ENCODE assay signal across 19 mouse cellular contexts in the genomic region with DNA sequence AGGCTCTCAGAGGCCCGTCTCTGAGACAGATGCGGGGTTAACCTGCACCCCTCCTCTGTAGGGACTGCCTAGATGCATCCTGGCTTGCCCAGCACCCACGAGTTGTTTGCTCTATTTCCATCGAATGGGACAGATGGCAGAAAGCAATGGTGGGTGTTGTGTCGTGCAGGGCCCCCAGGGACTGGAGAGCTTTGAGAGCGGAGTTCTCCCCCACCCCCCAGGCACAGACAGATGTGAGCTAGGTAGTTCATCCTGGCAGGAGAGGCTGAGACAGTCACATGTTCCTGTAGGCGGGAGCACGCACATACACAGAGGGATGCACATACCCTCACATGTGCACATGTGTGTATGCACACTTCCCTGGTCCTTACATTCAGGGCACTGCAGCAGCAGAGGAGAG. TPM values are rescaled to one million over a fixed set of nuclear protein-coding genes. Genes with fewer than 3 reads are reported as not detected.
A peak's percentile ranks its signal among the peaks of the same experiment; 100 is the strongest.
DNase-seq lines count a peak whose midpoint lies in the region; ATAC-seq and TF ChIP-seq lines count a peak whose summit lies in the region.
"Had no signal": no experiment of that assay in that cellular context is flagged by ENCODE, and none has a peak within 500 bp of the region (broad histone marks: within the 10 kb centered on the region; RNA-seq: fewer than 3 reads in every experiment).

No protein-coding gene starts in this region.

- no peak for DNase-seq in hindbrain, embryonic 10.5 days (ENCODE audit: low spot score)
- DNase-seq in hindbrain, embryonic 14.5 days (ENCODE audit: low spot score) = no peak
- peak; percentile 22 for DNase-seq in thymus, adult 2 months
- no peak for DNase-seq in thymus, postnatal 10 days (ENCODE audit: low spot score in 2 of 2)
- DNase-seq in right cerebral cortex, postnatal 25 days = peak; percentile 74
- no peak for DNase-seq in retina, embryonic 14.5 days (ENCODE audit: low spot score)
- DNase-seq in embryonic facial prominence, embryonic 10.5 days (ENCODE audit: low spot score) = no peak
- DNase-seq: adrenal gland, adult 2 months; B cell, adult 2 months; gastrocnemius, postnatal 14 days; heart, postnatal 4 days; kidney, postnatal 25 days; lung, postnatal 14 days had no signal

- H3K36me3 ChIP-seq in hindbrain, embryonic 10.5 days = no peaks in the 10 kb centered on the region
- H3K36me3 ChIP-seq in hindbrain, embryonic 14.5 days (replicated peaks; ENCODE audit: control insufficient read depth, insufficient read depth) = no peaks in the 10 kb centered on the region
- H3K36me3 ChIP-seq in thymus, adult 2 months (ENCODE audit: control insufficient read depth, insufficient read depth, low read length) = no peaks in the 10 kb centered on the region
- H3K36me3 ChIP-seq in embryonic facial prominence, embryonic 10.5 days (replicated peaks) = no peaks in the 10 kb centered on the region
- H3K36me3 ChIP-seq: embryonic facial prominence, embryonic 15.5 days; forebrain, embryonic 15.5 days; heart, embryonic 12.5 days; liver, embryonic 15.5 days; midbrain, embryonic 13.5 days had no signal

- H3K4me2 ChIP-seq in hindbrain, embryonic 14.5 days (replicated peaks) = no peak overlapping the region
- H3K4me2 ChIP-seq: embryonic facial prominence, embryonic 15.5 days; forebrain, embryonic 15.5 days; heart, embryonic 12.5 days; liver, embryonic 15.5 days; midbrain, embryonic 13.5 days had no signal

- H3K9me3 ChIP-seq in hindbrain, embryonic 10.5 days = no peaks in the 10 kb centered on the region
- H3K9me3 ChIP-seq in hindbrain, embryonic 14.5 days (ENCODE audit: control insufficient read depth, low read length) = no peaks in the 10 kb centered on the region
- no peaks in the 10 kb centered on the region for H3K9me3 ChIP-seq in embryonic facial prominence, embryonic 10.5 days
- H3K9me3 ChIP-seq: embryonic facial prominence, embryonic 15.5 days; forebrain, embryonic 15.5 days; heart, embryonic 12.5 days; liver, embryonic 15.5 days; midbrain, embryonic 13.5 days had no signal

- no peak overlapping the region; the same call in 1 of the 2 replicates for H3K9ac ChIP-seq in hindbrain, embryonic 14.5 days
- H3K9ac ChIP-seq: embryonic facial prominence, embryonic 15.5 days; forebrain, embryonic 15.5 days; heart, embryonic 12.5 days; liver, embryonic 15.5 days had no signal

- TF ChIP-seq POLR2A in thymus, adult 2 months (IDR thresholded peaks at IDR 0.05; ENCODE audit: control insufficient read depth, extremely low read depth, insufficient read depth, low read length, poor library complexity) = no peak

- peaks cover 52% of the 10 kb centered on the region for H3K4me1 ChIP-seq in hindbrain, embryonic 10.5 days (replicated peaks)
- H3K4me1 ChIP-seq in hindbrain, embryonic 14.5 days (replicated peaks; ENCODE audit: control insufficient read depth, insufficient read depth, low read length) = peaks cover 32% of the 10 kb centered on the region
- peaks cover 53% of the 10 kb centered on the region for H3K4me1 ChIP-seq in thymus, adult 2 months (replicated peaks; ENCODE audit: control insufficient read depth, insufficient read depth, low read length)
- H3K4me1 ChIP-seq in embryonic facial prominence, embryonic 10.5 days = peaks cover 42% of the 10 kb centered on the region
- H3K4me1 ChIP-seq: liver, embryonic 15.5 days had no signal

- H3K4me3 ChIP-seq in hindbrain, embryonic 10.5 days = no peak overlapping the region
- no peak overlapping the region for H3K4me3 ChIP-seq in hindbrain, embryonic 14.5 days (replicated peaks; ENCODE audit: low read length)
- no peak overlapping the region for H3K4me3 ChIP-seq in thymus, adult 2 months (ENCODE audit: control insufficient read depth, insufficient read depth, low read length)
- H3K4me3 ChIP-seq in embryonic facial prominence, embryonic 10.5 days = no peak overlapping the region
- H3K4me3 ChIP-seq: embryonic facial prominence, embryonic 15.5 days; forebrain, embryonic 15.5 days; heart, embryonic 12.5 days; liver, embryonic 15.5 days; midbrain, embryonic 13.5 days had no signal

- 0 out of 2 replicates have a peak overlapping the region, but pooled peaks have one; percentile 35 for H3K27ac ChIP-seq in hindbrain, embryonic 10.5 days
- H3K27ac ChIP-seq in hindbrain, embryonic 14.5 days = no peak overlapping the region
- H3K27ac ChIP-seq in thymus, adult 2 months (ENCODE audit: control insufficient read depth, insufficient read depth, low read length) = peak overlapping the region; percentile 57; the same call in 1 of the 2 replicates
- H3K27ac ChIP-seq in embryonic facial prominence, embryonic 10.5 days (replicated peaks) = no peak overlapping the region
- H3K27ac ChIP-seq: embryonic facial prominence, embryonic 15.5 days; forebrain, embryonic 15.5 days; liver, embryonic 15.5 days; midbrain, embryonic 13.5 days had no signal

- ATAC-seq in hindbrain, embryonic 14.5 days (ENCODE audit: low FRiP score) = no peak
- ATAC-seq: forebrain, embryonic 15.5 days; intestine, postnatal 0 days; midbrain, embryonic 13.5 days had no signal

- no peak for TF ChIP-seq CTCF in thymus, adult 2 months (IDR thresholded peaks at IDR 0.05; ENCODE audit: borderline replicate concordance, control insufficient read depth, extremely low read depth, insufficient read depth, low read length, poor library complexity)

- 77% methylated on average over 8 of the region's 8 CpGs for WGBS in hindbrain, embryonic 10.5 days
- 72% methylated on average over 8 of the region's 8 CpGs for WGBS in hindbrain, embryonic 14.5 days
- 77% methylated on average over 8 of the region's 8 CpGs for WGBS in thymus, adult 2 months
- WGBS in embryonic facial prominence, embryonic 10.5 days = 77% methylated on average over 8 of the region's 8 CpGs

- H3K27me3 ChIP-seq in hindbrain, embryonic 10.5 days (ENCODE audit: insufficient read depth, poor library complexity, severe bottlenecking) = peaks cover 10% of the 10 kb centered on the region; the same call in 1 of the 2 replicates
- no peaks in the 10 kb centered on the region for H3K27me3 ChIP-seq in hindbrain, embryonic 14.5 days (ENCODE audit: control insufficient read depth, insufficient read depth, low read length)
- H3K27me3 ChIP-seq in thymus, adult 2 months (ENCODE audit: control insufficient read depth, insufficient read depth, low read length) = no peaks in the 10 kb centered on the region
- H3K27me3 ChIP-seq in embryonic facial prominence, embryonic 10.5 days (replicated peaks; ENCODE audit: low read depth, poor library complexity, severe bottlenecking) = peaks cover 19% of the 10 kb centered on the region; the same call in 1 of the 2 replicates
- H3K27me3 ChIP-seq: embryonic facial prominence, embryonic 15.5 days; forebrain, embryonic 15.5 days; midbrain, embryonic 13.5 days had no signal

RNA-seq across cellular contexts. Expression of gene Kcnip3, which starts 4.8 kb away (rescaled TPM):
- polyA plus RNA-seq in hindbrain, embryonic 10.5 days (2016; fragmentation: Nextera tagmentation; extraction: Ambion mirVana) = 2.2 TPM in 2 replicates
- polyA plus RNA-seq in hindbrain, embryonic 14.5 days (2014; fragmentation: Nextera tagmentation; extraction: Ambion mirVana) = 14.2 and 19.0 TPM in 2 replicates
- polyA plus RNA-seq in thymus, adult 2 months (2012; rRNA removed) = 4.4 and 4.7 TPM in 2 replicates
- polyA plus RNA-seq in embryonic facial prominence, embryonic 10.5 days (2016; fragmentation: Nextera tagmentation; extraction: Ambion mirVana) = 1.8 TPM in 2 replicates

RNA-seq across cellular contexts. Expression of gene Prom2, which starts 24.2 kb away (rescaled TPM):
- polyA plus RNA-seq in hindbrain, embryonic 10.5 days (2016; fragmentation: Nextera tagmentation; extraction: Ambion mirVana) = 0.65 and 0.85 TPM in 2 replicates
- 0.04 TPM in 1 of 2 replicates, not detected in the other for polyA plus RNA-seq in hindbrain, embryonic 14.5 days (2014; fragmentation: Nextera tagmentation; extraction: Ambion mirVana)
- 4.8 and 5.5 TPM in 2 replicates for polyA plus RNA-seq in thymus, adult 2 months (2012; rRNA removed)
- 3.0 and 3.3 TPM in 2 replicates for polyA plus RNA-seq in embryonic facial prominence, embryonic 10.5 days (2016; fragmentation: Nextera tagmentation; extraction: Ambion mirVana)
- polyA plus RNA-seq: forebrain, embryonic 15.5 days; liver, embryonic 15.5 days; midbrain, embryonic 13.5 days had no signal

Comparison
In these comparisons a context has a peak if more than half of its experiments do, and no peak if none do; other contexts are left out.
1. DNase-seq: peak in thymus, adult 2 months (single experiment) and right cerebral cortex, postnatal 25 days (single experiment); none in hindbrain, embryonic 10.5 days (single experiment), hindbrain, embryonic 14.5 days (single experiment), thymus, postnatal 10 days (0 of 2), retina, embryonic 14.5 days (single experiment) and embryonic facial prominence, embryonic 10.5 days (single experiment).
2. H3K27ac ChIP-seq: peak in hindbrain, embryonic 10.5 days (single experiment) and thymus, adult 2 months (single experiment); none in hindbrain, embryonic 14.5 days (single experiment) and embryonic facial prominence, embryonic 10.5 days (single experiment).